Mouse (Mus musculus): Measurements from ENCODE around the gene Stxbp3.
"Not testable (repeated sequence)": the region's sequence is repeated elsewhere in the genome, so short reads cannot be mapped to it uniquely, and the experiment has no call there.

- TF ChIP-seq CTCF, EP300 (IDR thresholded peaks at IDR 0.05; ENCODE audit: low read depth): not testable (repeated sequence)
Observed at GRCm38 (mm10) chr3:108862282-108862681, 22.0 kb upstream of the Stxbp3 start.
